Mouse (Mus musculus): Measurements from ENCODE around the gene Ifnb1. TPM values are rescaled to one million over a fixed set of nuclear protein-coding genes. Genes with fewer than 3 reads are reported as not detected.
"Not testable (repeated sequence)": the region's sequence is repeated elsewhere in the genome, so short reads cannot be mapped to it uniquely, and the experiment has no call there.

The Ifnb1 gene
- total RNA-seq (2021), result not detected
- long read RNA-seq, experiment 1, result 0 reads
- long read RNA-seq, experiment 2, result 0 reads

DNA sequence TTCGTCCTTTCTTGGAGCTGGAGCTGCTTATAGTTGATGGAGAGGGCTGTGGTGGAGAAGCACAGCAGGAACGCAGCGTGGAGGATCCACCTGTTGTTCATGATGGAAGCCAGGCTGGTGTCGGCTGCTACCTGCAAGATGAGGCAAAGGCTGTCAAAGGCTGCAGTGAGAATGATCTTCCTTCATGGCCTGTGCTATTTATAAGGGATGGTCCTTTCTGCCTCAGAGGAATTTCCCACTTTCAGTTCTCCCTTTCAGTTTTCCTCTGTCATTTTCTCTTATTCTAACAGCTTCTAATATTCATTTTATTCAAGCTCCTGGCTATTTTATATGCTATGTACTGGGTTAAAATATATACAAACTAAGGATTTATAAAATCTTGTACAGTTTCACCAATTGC lies at the start of gene Ifnb1:
Gene Ifnb1 (minus strand): TSS at position 101 of the 400 bp plus-strand sequence.
- TF ChIP-seq CTCF (IDR thresholded peaks at IDR 0.05), result no peak
- H3K27ac ChIP-seq, result no peak within 1 kb of the TSS
- intact Hi-C loops (cut with DNase I), result no loop called here
- DNase-seq, result no peak
- no peak within 1 kb of the TSS for H3K4me3 ChIP-seq

DNA sequence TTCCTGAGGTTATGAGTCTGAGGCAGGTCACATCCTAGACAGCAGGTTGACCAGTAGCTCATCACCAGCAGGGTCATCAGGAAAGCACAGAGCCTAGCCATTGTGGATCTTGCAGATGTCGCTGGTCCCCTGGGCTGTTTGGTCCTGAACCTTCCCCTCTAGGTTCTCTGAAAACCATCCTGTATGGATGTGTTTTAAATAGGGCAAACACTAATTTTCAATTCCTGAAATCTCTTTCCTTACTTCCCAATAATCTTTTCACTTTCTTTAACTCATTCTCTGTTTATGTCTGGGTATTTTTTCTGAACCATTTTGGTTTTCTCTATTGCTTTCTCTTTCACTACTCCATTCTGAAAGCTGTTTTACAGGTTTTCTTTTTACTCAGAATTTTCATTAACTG lies 49.1 kb upstream of the Ifnb1 start, which contains the start of gene Ifna14:
Gene Ifna14 (minus strand): TSS at position 101 of the 400 bp plus-strand sequence.
- TF ChIP-seq CTCF (IDR thresholded peaks at IDR 0.05), result no peak
- intact Hi-C loops (cut with DNase I), result loop anchor here (5.0 kb wide), 1 partner anchor 256 kb away; the partner anchor contains the start of gene Ifna6
- no peak for DNase-seq
- Histone ChIP-seq H3K4me3 (no peak within 1 kb of the TSS), H3K27ac (no peak within 1 kb of the TSS)

DNA sequence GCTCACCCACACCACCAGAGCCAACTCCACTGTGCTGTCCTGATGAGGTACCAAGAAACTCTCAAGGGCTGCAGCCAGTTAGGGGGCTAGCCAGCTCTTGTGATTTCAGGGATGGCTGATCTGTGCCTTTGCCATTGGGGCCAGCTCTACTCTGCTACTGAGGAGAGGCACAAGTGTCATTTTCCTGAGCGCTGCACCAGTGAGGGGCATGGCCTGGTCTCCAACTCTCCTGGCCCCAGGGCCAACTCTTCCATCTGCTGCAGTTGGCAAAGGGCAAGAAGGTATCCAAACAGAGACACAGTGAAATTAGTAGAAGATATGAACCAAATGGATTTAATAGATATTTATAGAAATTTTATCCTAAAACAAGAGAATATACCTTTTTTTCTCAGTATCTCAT lies 39.2 kb upstream of the Ifnb1 start:
- intact Hi-C loops (cut with DNase I), result no loop called here
- Histone ChIP-seq H3K4me3 (no peak overlapping the region), H3K27ac (no peak overlapping the region)
- no peak for DNase-seq
- no peak for TF ChIP-seq CTCF (IDR thresholded peaks at IDR 0.05)

DNA sequence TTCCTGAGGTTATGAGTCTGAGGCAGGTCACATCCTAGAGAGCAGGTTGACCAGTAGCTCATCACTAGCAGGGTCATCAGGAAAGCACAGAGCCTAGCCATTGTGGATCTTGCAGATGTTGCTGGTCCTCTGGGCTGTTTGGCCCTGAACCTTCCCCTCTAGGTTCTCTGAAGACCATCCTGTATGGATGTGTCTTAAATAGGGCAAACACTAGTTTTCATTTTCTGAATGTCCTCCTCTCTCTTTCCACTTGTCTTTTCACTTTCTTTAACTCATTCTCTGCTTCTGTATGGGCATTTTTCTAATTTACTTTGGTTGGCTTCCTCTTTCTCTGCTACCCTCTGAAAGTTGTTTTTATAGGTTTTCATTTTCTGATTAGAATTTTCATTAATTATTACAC lies 35.6 kb upstream of the Ifnb1 start, which contains the start of gene Ifna15:
Gene Ifna15 (minus strand): TSS at position 101 of the 400 bp plus-strand sequence.
- DNase-seq; intact Hi-C loops (cut with DNase I); H3K27ac ChIP-seq; H3K4me3 ChIP-seq: not testable (repeated sequence)

DNA sequence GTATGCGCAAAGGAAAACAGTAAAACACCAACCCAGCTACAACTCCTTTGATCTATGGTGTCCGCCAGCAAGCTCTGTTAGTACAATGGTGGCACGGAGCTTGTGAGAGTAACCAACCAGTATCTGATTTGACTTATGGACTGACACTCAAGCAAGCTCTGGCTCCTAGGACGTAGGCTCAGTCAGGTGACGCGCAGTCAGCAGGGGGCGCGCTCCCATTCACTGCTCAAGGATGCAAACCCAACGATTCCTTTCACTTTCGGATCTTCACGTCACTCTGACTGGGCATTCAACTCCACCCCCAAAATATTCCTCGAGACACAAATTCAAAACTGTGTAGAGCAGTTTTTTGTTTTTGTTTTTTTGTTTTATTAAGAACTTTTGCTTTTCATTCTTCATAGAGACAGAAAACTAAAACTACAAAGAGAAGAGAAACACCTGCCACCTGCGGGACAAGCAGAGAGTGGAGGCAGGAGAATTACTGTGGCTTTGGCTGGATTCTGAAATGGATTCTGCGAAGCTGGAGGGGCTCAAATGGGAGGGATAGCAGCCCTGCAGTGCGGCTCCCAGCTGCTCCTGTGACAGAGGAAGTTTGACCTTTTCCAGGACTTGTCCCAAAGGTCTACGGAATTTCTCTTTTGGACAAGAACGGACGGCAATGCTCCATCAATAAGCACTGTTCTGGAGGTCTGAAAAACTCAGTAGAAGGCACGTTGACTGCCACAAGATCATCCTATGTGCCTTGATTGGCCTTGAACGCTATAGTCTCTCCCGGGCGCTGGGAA lies 27.8 kb upstream of the Ifnb1 start:
- TF ChIP-seq CTCF (IDR thresholded peaks at IDR 0.05), result peak; percentile 76
- peak; percentile 81 for DNase-seq
- Histone ChIP-seq H3K27ac (peak overlapping the region; percentile 66), H3K4me3 (peak overlapping the region; percentile 74)
- intact Hi-C loops (cut with DNase I), result loop anchor here (5.0 kb wide), 1 partner anchor 92 kb away; the partner anchor contains the start of gene Ifna13

DNA sequence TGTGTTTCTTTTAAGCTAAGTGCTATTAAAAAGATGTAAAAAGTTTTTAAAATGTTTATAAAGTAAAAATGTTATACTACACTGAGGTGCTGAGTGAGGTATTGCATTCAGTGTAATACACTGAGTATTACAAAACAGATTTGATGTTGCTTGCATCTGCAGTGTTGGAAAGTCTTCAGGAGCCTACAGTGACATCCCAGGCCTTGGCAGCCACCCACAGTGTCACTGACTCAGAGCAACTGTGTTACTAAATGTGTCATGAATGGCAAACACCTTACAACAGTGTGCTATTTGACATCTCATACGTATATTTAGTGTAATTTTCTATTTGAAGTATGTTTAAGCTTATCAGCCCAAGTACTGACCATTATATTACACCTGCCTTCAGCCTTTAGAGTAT lies 25.4 kb upstream of the Ifnb1 start:
- no peak for TF ChIP-seq CTCF (IDR thresholded peaks at IDR 0.05)
- DNase-seq, result peak; percentile 40
- no peak overlapping the region for H3K4me3 ChIP-seq
- no peak overlapping the region for H3K27ac ChIP-seq
- intact Hi-C loops (cut with DNase I), result loop anchor here (10.0 kb wide), 1 partner anchor 763 kb away; no protein-coding TSS in a partner anchor

DNA sequence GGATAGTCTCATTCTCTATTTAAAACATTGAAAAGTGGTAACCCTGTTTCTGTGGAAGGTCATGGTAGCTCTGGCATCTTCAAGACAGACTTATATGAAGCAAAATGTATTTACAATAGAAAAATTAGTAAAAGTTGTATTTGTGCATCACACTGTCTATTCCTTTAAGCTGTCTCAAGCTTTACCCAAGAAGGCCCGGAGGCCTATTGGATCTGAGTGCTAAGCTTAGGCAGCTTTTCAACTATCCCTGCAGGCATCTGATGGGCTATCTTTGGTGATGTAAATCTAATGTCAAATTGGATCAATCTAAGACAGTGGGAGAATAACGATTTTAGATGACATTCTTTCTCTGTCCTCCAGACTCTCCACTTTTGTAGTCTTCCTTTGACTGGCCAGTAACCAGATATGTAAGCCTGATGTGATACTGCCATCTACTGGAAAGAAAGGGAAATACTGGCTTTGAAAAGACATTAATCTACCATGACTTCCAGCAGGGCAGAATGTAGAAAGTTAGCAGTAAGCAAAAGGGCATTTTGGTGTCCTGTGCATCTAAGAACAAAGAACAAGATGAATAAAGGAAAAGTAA lies 21.2 kb upstream of the Ifnb1 start:
- Histone ChIP-seq H3K4me3 (no peak overlapping the region), H3K27ac (no peak overlapping the region)
- no peak for DNase-seq
- peak; percentile 94 for TF ChIP-seq CTCF (IDR thresholded peaks at IDR 0.05)
- intact Hi-C loops (cut with DNase I), result loop anchor here (2.0 to 10.0 kb wide), 5 partner anchors 19 to 1176 kb away; partner anchors contain the start of gene Mllt3

DNA sequence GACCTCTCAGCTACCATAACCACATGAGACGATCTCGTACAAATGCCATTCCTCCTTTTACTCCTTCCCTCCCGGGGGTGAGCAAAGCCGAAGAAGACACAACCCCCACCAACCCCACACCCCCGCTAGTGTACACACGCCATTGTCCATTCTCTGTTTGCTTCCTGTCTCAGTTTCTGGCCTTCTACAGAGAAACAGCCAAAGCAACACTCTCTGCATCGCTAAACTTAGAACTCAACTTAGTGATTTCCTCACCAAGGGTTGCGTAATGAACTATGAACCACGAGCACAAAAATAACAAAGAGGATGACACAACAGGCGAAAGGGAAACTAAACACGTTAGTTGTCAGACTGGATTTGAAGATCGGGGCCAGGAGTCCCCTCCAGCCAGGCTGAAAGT lies 14.8 kb upstream of the Ifnb1 start:
- peak overlapping the region; percentile 59 for H3K4me3 ChIP-seq
- H3K27ac ChIP-seq, result peak overlapping the region; percentile 78
- no peak for TF ChIP-seq CTCF (IDR thresholded peaks at IDR 0.05)
- intact Hi-C loops (cut with DNase I), result no loop called here
- DNase-seq, result peak; percentile 23

DNA sequence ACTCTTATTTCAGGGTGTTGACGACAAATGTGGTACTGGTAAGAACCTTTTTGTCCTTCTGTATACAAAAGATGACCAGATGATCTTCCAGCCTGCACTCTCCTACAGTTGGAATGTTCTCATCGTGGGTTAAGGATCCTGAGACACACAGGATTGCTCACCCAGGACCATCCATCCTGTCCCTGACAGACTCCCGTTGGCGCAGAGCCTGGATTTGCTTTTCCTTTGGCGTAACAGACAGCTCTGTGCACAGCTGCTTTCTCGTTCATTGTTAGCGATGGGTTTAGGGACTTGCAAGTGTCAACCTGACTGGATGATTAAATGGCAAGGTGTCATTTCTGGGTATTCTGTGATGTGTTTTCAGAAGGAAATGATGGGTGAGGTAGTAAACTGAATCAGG lies 14.1 kb upstream of the Ifnb1 start:
- H3K4me3 ChIP-seq, result no peak overlapping the region
- TF ChIP-seq CTCF (IDR thresholded peaks at IDR 0.05), result no peak
- peak overlapping the region; percentile 78 for H3K27ac ChIP-seq
- intact Hi-C loops (cut with DNase I), result no loop called here
- peak; percentile 35 for DNase-seq

DNA sequence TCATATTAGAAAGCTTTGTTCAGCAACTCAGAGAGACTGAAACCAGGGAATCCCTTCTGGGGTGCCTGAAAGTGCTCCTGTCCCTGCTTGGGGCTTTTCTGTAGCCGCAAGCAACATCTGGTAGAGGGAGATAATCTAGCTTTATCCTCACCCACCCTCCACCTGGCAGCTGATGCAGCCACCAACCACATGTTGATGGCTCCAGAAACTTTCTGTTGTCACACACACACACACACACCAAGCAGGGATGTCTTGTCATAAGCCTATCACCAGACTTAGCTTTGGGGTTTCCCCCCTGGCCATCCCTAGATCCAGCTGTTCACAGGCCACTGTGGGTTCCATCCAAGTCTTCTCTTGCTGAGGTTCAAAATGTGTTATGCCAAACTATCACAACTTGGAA lies 13.2 kb upstream of the Ifnb1 start:
- no peak for DNase-seq
- intact Hi-C loops (cut with DNase I), result no loop called here
- Histone ChIP-seq H3K27ac (no peak overlapping the region), H3K4me3 (no peak overlapping the region)
- TF ChIP-seq CTCF (IDR thresholded peaks at IDR 0.05), result no peak

DNA sequence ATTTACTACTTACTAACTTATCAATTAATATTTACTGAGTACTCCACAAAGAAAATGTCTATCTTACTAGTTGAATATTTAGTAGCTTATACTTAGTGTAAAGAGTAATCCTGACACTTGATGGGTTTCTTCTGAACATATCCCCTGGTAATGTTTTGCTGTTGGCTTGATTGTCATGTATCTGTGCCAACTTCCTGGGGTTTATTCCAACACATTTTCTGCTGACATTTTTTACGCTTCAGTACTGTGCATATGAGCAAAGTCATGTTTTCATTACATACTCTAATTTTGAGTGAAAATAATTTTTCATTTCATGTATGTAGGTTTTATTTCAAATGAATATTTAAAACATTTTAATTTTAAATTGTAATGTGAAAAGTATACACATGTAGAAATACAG lies 12.3 kb upstream of the Ifnb1 start:
- no peak overlapping the region for H3K4me3 ChIP-seq
- DNase-seq, result no peak
- no peak for TF ChIP-seq CTCF (IDR thresholded peaks at IDR 0.05)
- intact Hi-C loops (cut with DNase I), result no loop called here
- no peak overlapping the region for H3K27ac ChIP-seq

DNA sequence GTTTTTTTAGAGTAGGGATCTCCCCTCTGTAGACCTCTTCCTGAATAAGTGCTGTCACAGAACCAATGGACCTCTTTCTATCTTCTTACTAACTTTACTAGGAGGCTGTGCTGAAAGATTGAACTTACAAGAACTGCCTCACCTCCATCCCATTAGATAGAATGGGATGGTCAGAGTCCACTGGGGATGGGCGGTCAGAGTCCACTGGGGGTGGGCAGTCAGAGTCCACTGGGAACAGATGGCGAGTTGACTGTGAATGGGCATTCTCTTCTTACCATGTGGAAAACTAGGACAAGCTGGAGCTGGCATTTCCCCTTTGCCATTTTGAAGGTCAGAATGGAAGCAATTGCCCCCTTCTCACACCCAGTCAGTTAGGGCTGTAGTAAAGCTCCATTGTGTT lies 10.9 kb upstream of the Ifnb1 start:
- Histone ChIP-seq H3K4me3 (no peak overlapping the region), H3K27ac (no peak overlapping the region)
- TF ChIP-seq CTCF (IDR thresholded peaks at IDR 0.05), result no peak
- intact Hi-C loops (cut with DNase I), result no loop called here
- DNase-seq, result no peak

DNA sequence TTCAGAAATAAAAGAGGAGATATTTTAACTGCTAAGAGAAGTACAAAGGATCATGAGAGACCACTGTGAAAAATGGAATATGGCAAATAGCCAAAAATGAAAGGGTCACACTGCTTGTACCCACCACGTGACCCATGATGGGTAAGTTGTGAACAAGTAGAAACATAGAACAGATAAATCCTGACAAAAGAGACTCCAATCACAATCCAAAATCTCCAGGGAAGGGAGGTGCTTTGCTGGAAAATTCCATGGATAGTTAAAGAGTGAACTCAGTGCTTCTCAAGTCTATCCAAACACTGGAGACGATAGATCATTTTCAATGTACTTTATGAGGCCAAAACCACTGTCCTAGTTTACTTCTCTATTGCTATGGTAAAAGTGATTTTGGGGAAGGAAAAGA lies 8.3 kb upstream of the Ifnb1 start:
- no peak for DNase-seq
- Histone ChIP-seq H3K27ac (no peak overlapping the region), H3K4me3 (no peak overlapping the region)
- TF ChIP-seq CTCF (IDR thresholded peaks at IDR 0.05), result no peak
- intact Hi-C loops (cut with DNase I), result no loop called here
